Mouse (Mus musculus): ENCODE data around the gene Lypla2.

Lypla2 gene

DNA sequence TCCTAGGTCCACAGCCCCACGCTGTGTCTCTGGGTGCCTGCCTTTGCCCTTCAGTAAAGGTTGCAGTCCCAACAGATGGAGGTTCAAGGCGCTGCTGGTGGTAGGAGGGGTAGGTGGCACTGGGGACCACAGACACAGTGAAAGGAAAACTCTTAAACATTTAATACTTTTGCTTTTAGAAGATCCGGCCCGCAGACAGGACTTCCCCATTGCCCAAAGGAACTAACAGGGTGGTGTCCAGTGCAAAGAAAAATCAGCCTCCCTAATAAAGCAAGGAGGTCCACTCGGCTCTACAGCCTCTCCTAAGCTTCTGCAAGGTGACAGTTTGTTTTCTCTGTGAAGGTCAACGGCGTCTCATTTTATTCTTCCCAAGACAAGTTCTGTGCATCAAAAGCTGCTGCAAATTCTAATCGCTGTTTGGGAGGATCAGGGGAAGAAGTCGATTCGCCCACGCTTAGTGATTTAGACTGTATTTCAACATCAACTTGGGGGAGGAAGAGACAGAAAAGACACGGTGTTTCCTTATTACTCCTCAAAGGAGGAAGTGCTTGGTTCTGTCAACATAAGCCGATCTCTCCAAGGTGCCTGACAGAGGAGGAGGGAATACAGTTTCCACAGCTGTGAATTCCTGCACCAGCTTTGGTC lies 53.7 kb downstream of the Lypla2 start:
- DNase-seq: no peak
